Mouse (Mus musculus) liver, postnatal 0 days (tissue): ENCODE measurements around the gene Hoxb4.

ENCODE experiments used
- CTCF ChIP-seq: sonication (generic); IDR thresholded peaks from 2 replicates; pipeline ENCODE4 v1.5.1; 2016; ENCODE audit warnings: antibody characterized with exemption, low read depth
- EP300 ChIP-seq: IDR thresholded peaks from 2 replicates; pipeline ENCODE4 v1.6.1; 2016; ENCODE audit warnings: antibody characterized with exemption, low read depth, mild to moderate bottlenecking

- TF ChIP-seq CTCF (no peak), EP300 (no peak)
Measured at GRCm38 (mm10) chr11:96319071-96319902, 1.2 kb downstream of the Hoxb4 start.
